Mouse (Mus musculus) stomach, postnatal 0 days (tissue): ENCODE results near the gene Cdca5.

Experiments used
- CTCF ChIP-seq: IDR thresholded peaks from 2 replicates; pipeline ENCODE4 v1.5.1; 2016; ENCODE audit warnings: antibody characterized with exemption, low read depth, mild to moderate bottlenecking, moderate library complexity
- EP300 ChIP-seq: optimal IDR thresholded peaks from 2 replicates; pipeline ENCODE3; 2016; ENCODE audit warnings: antibody characterized with exemption

GRCm38 (mm10) chr19:6116113-6116850, 31.5 kb downstream of the Cdca5 start:
- TF ChIP-seq CTCF (no peak), EP300 (no peak)
